Mouse (Mus musculus) ovary, adult 18-20 months (tissue): ENCODE results near the gene Kcnj13.

ENCODE experiments used
- DNase-seq: peaks from one replicate; pipeline ENCODE4 v3.0.0; 2022; ENCODE audit warnings: low spot score, mixed read lengths

Kcnj13 gene

GRCm38 (mm10) chr1:87394594-87394993 lies at the start of gene Kcnj13:
Kcnj13 (minus strand) TSS chr1:87394729.
- no peak for DNase-seq

- no peak for DNase-seq
Measured at GRCm38 (mm10) chr1:87436583-87436982, 42.1 kb upstream of the Kcnj13 start.

GRCm38 (mm10) chr1:87435125-87435524 lies 40.6 kb upstream of the Kcnj13 start:
- DNase-seq = no peak

GRCm38 (mm10) chr1:87418733-87419132 lies 24.2 kb upstream of the Kcnj13 start:
- no peak for DNase-seq

- no peak for DNase-seq
Measured at GRCm38 (mm10) chr1:87409380-87409779, 14.9 kb upstream of the Kcnj13 start.

GRCm38 (mm10) chr1:87406012-87406411 lies 11.5 kb upstream of the Kcnj13 start:
- no peak for DNase-seq

GRCm38 (mm10) chr1:87404710-87405109 lies 10.2 kb upstream of the Kcnj13 start:
- no peak for DNase-seq

GRCm38 (mm10) chr1:87396923-87397586 lies 2.5 kb upstream of the Kcnj13 start:
- no peak for DNase-seq

GRCm38 (mm10) chr1:87393444-87394195 lies 909 bp downstream of the Kcnj13 start:
- DNase-seq = no peak

- no peak for DNase-seq
Measured at GRCm38 (mm10) chr1:87386436-87387092, 8.0 kb downstream of the Kcnj13 start.

- DNase-seq = no peak
Measured at GRCm38 (mm10) chr1:87381152-87381551, 13.4 kb downstream of the Kcnj13 start.

GRCm38 (mm10) chr1:87379919-87380318 lies 14.6 kb downstream of the Kcnj13 start:
- DNase-seq = no peak

GRCm38 (mm10) chr1:87378024-87378560 lies 16.4 kb downstream of the Kcnj13 start:
- no peak for DNase-seq

GRCm38 (mm10) chr1:87360276-87360675 lies 34.3 kb downstream of the Kcnj13 start:
- DNase-seq = no peak

GRCm38 (mm10) chr1:87350576-87350975 lies 44.0 kb downstream of the Kcnj13 start:
- DNase-seq = no peak
